Mouse (Mus musculus): ENCODE measurements around the gene Mterf2.

Mterf2 gene

GRCm38 (mm10) chr10:85127395-85128287, at the start of gene Mterf2:
Mterf2 (minus strand) TSS chr10:85128027.
- peak; percentile 98 for DNase-seq

- DNase-seq: no peak
Measured at GRCm38 (mm10) chr10:85176640-85177039, 48.8 kb upstream of the Mterf2 start.

- no peak for DNase-seq
Measured at GRCm38 (mm10) chr10:85165306-85165705, 37.5 kb upstream of the Mterf2 start.

GRCm38 (mm10) chr10:85164791-85165190, 37.0 kb upstream of the Mterf2 start:
- no peak for DNase-seq

- no peak for DNase-seq
Measured at GRCm38 (mm10) chr10:85161745-85162351, 34.0 kb upstream of the Mterf2 start.

- DNase-seq: no peak
Measured at GRCm38 (mm10) chr10:85159989-85160619, 32.3 kb upstream of the Mterf2 start.

GRCm38 (mm10) chr10:85157451-85157850, 29.6 kb upstream of the Mterf2 start:
- DNase-seq: no peak

- peak; percentile 23 for DNase-seq
Measured at GRCm38 (mm10) chr10:85154195-85154594, 26.4 kb upstream of the Mterf2 start.

GRCm38 (mm10) chr10:85149226-85149625, 21.4 kb upstream of the Mterf2 start:
- no peak for DNase-seq

- no peak for DNase-seq
Measured at GRCm38 (mm10) chr10:85146282-85146681, 18.5 kb upstream of the Mterf2 start.

GRCm38 (mm10) chr10:85141465-85141864, 13.6 kb upstream of the Mterf2 start:
- no peak for DNase-seq

- no peak for DNase-seq
Measured at GRCm38 (mm10) chr10:85136573-85136972, 8.7 kb upstream of the Mterf2 start.

- peak; percentile 44 for DNase-seq
Measured at GRCm38 (mm10) chr10:85128453-85128852, 626 bp upstream of the Mterf2 start.

GRCm38 (mm10) chr10:85125184-85125583, 2.6 kb downstream of the Mterf2 start:
- DNase-seq: no peak

- DNase-seq: no peak
Measured at GRCm38 (mm10) chr10:85114409-85114808, 13.4 kb downstream of the Mterf2 start.

GRCm38 (mm10) chr10:85103085-85103885, 24.5 kb downstream of the Mterf2 start:
- peak; percentile 13 for DNase-seq

GRCm38 (mm10) chr10:85102247-85103084, 25.4 kb downstream of the Mterf2 start, which contains the start of the genes Fhl4 and Tmem263:
Fhl4 (minus strand) TSS chr10:85102495.
Tmem263 (plus strand) TSS chr10:85102627.
- peak; percentile 64 for DNase-seq

GRCm38 (mm10) chr10:85101841-85102240, 26.0 kb downstream of the Mterf2 start:
- peak; percentile 5 for DNase-seq

- no peak for DNase-seq
Measured at GRCm38 (mm10) chr10:85071605-85072152, 56.1 kb downstream of the Mterf2 start.
